Mouse (Mus musculus) urinary bladder, adult 18-20 months (tissue): ENCODE data around the gene Vav3.

Experiments used
- DNase-seq, 2 experiments: peaks; one replicate each; pipeline ENCODE4 v3.0.0; 2022; ENCODE audit warnings: low spot score in 2 of 2, mixed read lengths in 2 of 2

The Vav3 gene

GRCm38 (mm10) chr3:109499861-109500456 is 159.5 kb downstream of the Vav3 start:
- DNase-seq: no peak

- no peak for DNase-seq
Measured at GRCm38 (mm10) chr3:109509784-109510183, 169.3 kb downstream of the Vav3 start.

- DNase-seq: no peak
Measured at GRCm38 (mm10) chr3:109511849-109512248, 171.4 kb downstream of the Vav3 start.

GRCm38 (mm10) chr3:109515479-109515878 is 175.0 kb downstream of the Vav3 start:
- DNase-seq: no peak

GRCm38 (mm10) chr3:109516372-109516771 is 175.9 kb downstream of the Vav3 start:
- DNase-seq: no peak

- DNase-seq: no peak
Measured at GRCm38 (mm10) chr3:109522115-109522514, 181.7 kb downstream of the Vav3 start.

GRCm38 (mm10) chr3:109525825-109526224 is 185.4 kb downstream of the Vav3 start:
- no peak for DNase-seq

GRCm38 (mm10) chr3:109526246-109526645 is 185.8 kb downstream of the Vav3 start:
- DNase-seq: peak; percentile 43 to 67

- no peak for DNase-seq
Measured at GRCm38 (mm10) chr3:109526651-109527050, 186.2 kb downstream of the Vav3 start.

- no peak for DNase-seq
Measured at GRCm38 (mm10) chr3:109528688-109529087, 188.2 kb downstream of the Vav3 start.

GRCm38 (mm10) chr3:109537686-109538085 is 197.2 kb downstream of the Vav3 start:
- DNase-seq: no peak

- DNase-seq: no peak
Measured at GRCm38 (mm10) chr3:109540009-109540408, 199.6 kb downstream of the Vav3 start.

GRCm38 (mm10) chr3:109544476-109545221 is 204.2 kb downstream of the Vav3 start:
- no peak for DNase-seq

- no peak for DNase-seq
Measured at GRCm38 (mm10) chr3:109557329-109557728, 216.9 kb downstream of the Vav3 start.

GRCm38 (mm10) chr3:109561295-109561694 is 220.8 kb downstream of the Vav3 start:
- DNase-seq: no peak

GRCm38 (mm10) chr3:109561776-109562175 is 221.3 kb downstream of the Vav3 start:
- DNase-seq: no peak

- no peak for DNase-seq
Measured at GRCm38 (mm10) chr3:109562268-109562667, 221.8 kb downstream of the Vav3 start.

- DNase-seq: no peak
Measured at GRCm38 (mm10) chr3:109564443-109564842, 224.0 kb downstream of the Vav3 start.

- DNase-seq: no peak
Measured at GRCm38 (mm10) chr3:109568542-109569265, 228.3 kb downstream of the Vav3 start.

GRCm38 (mm10) chr3:109571483-109571882 is 231.0 kb downstream of the Vav3 start:
- no peak for DNase-seq

GRCm38 (mm10) chr3:109572871-109573270 is 232.4 kb downstream of the Vav3 start:
- no peak for DNase-seq

GRCm38 (mm10) chr3:109573549-109574146 is 233.2 kb downstream of the Vav3 start:
- DNase-seq: peak in 1 of 2 experiments; percentile 14
